Mouse (Mus musculus) cerebellum, postnatal 14 days (tissue): ENCODE measurements around the gene Cald1.

Experiments
- DNase-seq, 2 experiments: peaks; one replicate each; pipeline ENCODE4 v3.0.0; 2021; ENCODE audit warnings: mixed read lengths in 2 of 2

The Cald1 gene

DNA sequence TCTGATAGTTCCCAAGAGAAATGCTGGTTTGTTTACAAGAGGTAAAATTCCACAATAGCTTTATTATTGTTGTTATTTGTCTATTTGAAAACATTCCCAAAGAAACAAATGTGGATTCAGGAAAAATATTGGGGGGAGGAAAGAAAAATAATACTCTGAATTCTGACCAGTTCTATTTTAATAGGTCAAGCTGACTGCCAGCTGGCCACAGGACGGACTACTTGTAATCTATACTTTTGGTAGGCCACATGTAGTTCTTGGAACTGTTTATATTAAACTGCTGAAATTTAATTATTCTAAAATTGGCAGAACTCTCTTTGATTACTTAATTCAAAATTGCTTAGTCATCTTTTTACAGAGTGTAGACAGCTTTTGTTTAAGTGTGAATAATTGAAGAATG, 73.1 kb downstream of the Cald1 start:
- no peak for DNase-seq

DNA sequence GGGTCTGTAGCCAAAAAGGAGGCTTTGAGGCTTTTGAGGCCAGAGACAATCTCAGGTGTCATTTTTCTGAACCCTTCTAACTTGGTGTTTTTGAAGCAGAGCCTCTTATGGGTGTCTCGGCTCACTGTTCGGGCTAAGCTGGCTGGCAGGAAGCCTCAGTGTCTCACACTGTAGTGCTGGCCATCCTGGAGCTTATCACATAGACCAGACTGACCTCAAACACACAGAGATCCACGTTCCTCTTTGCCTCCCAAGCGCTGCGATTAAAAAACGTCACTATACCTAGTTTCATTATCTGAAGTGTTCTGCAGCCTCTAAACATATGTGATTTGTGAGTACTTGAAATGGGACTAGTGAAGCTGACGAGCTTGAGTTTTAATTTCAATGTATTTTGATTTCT, 76.1 kb downstream of the Cald1 start:
- no peak for DNase-seq

GRCm38 (mm10) chr6:34674897-34675296, 76.6 kb downstream of the Cald1 start:
- no peak for DNase-seq

- DNase-seq = no peak
Observed at GRCm38 (mm10) chr6:34682126-34682525, 83.8 kb downstream of the Cald1 start.

- DNase-seq = peak; percentile 8 to 13
Observed at GRCm38 (mm10) chr6:34684886-34685285, 86.6 kb downstream of the Cald1 start.

GRCm38 (mm10) chr6:34688971-34689370, 90.7 kb downstream of the Cald1 start:
- no peak for DNase-seq

DNA sequence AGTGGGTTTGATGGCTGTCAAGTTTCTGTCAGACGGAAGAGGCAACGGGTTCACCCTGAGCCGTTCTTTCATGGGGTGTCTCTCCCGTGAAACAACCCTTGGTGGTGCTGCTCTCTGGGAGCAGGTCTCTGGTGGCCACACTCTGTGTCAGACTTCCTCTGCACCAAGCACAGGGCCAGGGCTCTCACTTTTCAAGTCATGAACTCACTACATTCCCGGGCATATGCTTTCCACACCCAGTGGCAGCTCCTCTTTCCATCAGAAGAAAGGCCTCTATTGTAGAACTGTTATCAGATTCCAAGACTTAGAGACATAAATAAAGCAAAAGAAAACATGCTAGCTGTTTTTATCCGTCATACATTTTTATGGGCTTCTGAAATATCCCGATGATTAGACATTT, 93.1 kb downstream of the Cald1 start:
- no peak for DNase-seq

GRCm38 (mm10) chr6:34694096-34694495, 95.8 kb downstream of the Cald1 start:
- no peak for DNase-seq

GRCm38 (mm10) chr6:34703421-34704120, 105.3 kb downstream of the Cald1 start:
- DNase-seq = no peak

DNA sequence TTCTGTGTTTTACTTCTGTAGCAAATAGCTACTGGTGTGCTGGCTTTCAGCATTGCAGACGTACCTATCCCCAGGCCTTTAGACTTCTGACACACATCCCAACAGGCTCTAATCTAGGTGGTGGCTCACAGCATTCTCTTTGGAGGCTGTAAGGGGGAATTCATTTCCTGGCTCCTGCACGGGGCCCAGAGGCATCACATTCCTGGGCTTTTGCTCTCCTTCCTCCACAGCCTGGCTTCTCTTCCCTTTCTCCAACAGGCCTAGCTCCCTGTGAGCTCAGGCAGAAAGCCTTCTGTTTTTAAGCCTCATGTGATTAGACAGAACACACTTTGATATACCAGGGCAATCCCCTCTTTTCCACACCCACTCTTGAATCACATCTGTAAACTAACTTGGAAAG, 109.2 kb downstream of the Cald1 start:
- no peak for DNase-seq

DNA sequence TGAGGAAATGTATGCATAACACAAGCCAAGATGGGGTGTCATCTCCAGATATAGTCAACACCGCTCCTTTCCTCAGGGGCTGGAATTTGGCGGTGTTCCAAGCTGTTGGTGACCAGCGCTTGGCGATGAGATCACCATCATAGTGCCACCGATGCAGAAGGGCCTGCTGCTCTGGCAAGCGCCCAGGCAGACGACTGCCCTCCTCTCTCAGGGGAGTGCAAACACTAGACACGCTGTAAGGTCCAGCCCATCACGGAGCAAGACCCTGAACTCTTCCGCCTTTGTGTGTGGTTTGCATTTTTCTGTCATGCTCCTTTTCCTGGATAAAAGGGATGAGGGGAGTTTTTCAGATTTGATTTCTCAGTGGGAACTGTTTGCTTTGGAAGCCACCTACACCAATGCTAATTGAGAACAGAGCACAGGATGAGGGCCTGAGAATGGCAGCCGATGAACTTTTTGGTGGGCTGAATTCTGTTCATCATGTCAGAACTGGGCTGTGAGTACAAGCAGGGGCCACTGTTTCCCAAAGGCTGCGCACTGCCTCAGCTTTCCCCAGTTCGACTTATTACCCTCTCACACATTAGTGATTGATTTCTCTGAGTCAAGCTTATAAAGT, 110.5 kb downstream of the Cald1 start:
- peak; percentile 80 to 90 for DNase-seq

GRCm38 (mm10) chr6:34709289-34709688, 111.0 kb downstream of the Cald1 start:
- DNase-seq = peak; percentile 69 to 74

DNA sequence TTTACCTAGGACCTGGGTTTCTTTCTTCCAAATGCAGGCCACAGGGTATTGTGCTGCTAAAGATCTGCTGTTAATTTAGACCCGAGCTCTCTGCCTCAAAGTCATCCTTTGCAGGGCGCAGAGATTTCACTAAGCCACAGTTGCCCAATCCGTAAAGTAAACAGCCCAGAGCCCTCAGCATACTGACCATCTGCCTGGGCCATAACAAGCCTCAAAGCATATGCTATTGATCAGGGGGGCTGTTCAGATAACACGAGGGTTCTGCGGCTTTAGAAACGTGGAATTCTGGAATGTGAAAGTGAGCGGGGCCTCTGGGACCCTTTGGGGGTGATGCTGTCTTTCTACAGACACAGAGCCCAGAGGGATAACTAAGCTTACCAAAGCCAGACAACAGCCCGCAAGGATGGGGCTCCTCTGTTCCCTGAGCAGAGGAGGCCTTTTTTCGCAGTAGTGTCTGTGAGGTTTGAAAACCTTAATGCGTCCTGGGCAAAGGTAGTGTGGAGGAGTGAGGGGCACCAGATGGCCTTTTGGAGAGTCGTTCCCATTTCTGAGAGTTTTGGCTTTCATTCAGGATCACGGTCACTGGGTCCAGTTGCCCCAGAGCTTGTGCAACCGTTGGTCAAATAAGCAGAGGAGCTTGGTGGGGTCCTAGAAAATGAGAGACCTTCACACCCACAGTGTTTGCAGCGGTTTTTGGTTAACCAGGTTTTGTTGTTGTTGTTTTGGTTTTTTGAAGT, 111.8 kb downstream of the Cald1 start:
- DNase-seq = peak; percentile 54 to 74

GRCm38 (mm10) chr6:34710848-34711247, 112.5 kb downstream of the Cald1 start:
- peak; percentile 22 to 45 for DNase-seq

GRCm38 (mm10) chr6:34711620-34712019, 113.3 kb downstream of the Cald1 start:
- no peak for DNase-seq

GRCm38 (mm10) chr6:34713169-34713568, 114.9 kb downstream of the Cald1 start:
- no peak for DNase-seq

DNA sequence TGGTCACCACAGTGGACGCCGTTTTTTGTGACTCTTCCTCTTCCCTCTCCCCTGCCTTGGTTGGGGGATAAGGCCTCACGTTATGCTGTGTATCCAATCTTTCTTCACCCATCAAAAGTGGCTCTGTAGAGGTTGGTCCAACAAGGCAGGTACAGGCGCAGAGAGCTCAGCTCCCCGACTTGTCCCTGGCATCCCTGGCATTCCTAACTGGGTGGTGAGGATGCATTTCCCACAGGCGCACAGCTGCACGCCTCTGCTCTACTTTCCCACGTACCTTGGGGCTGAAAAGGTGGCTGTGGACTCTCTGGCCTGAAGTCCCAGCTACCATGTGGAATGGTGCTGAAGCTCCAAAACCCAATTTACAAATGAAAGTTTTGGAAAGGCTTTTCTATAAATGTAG, 115.5 kb downstream of the Cald1 start:
- no peak for DNase-seq

- DNase-seq = no peak
Observed at GRCm38 (mm10) chr6:34714612-34715011, 116.3 kb downstream of the Cald1 start.

GRCm38 (mm10) chr6:34716206-34716887, 118.0 kb downstream of the Cald1 start:
- DNase-seq = no peak

DNA sequence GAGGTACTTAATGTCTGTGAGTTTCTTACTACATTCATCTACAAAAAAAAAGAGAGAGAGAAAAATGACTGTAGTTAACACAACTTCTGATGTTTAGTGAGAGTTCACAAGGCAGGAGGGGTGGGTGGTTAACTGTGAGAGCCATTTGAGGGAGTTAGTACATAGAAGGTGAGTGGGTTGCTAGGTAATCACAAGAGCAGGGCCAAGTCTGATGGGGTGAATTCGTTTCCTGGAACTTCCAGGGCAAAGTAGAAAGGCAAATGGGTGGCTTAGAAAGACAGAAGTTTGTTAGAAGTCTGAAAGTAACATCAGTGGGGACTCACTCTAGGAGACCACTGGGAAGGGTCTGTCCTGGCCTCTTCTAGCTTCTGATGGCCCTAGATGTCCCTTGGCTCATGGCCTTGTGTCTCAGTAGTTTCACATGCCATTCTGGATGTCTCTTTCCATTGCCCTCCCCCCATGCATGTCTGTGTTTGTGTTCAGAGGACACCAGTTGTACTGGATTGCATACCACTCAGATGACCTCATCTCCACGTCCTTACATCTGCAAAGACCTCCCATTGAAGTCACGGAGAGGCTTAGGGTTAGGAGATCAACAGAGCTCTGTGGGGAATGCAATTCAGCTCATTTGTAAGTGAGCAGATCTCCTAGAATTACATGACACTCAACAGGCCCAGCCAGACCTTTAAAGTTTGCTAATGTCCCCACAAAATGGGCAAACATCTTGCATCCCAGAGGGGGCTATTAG, 118.8 kb downstream of the Cald1 start:
- no peak for DNase-seq

GRCm38 (mm10) chr6:34717651-34718050, 119.4 kb downstream of the Cald1 start:
- no peak for DNase-seq

GRCm38 (mm10) chr6:34719141-34719680, 120.9 kb downstream of the Cald1 start:
- DNase-seq = no peak
